Mouse (Mus musculus) adrenal gland, adult (tissue): Measurements from ENCODE around the gene Abcf2.

Source experiments
- DNase-seq, 2 experiments: peaks; one replicate each; pipeline ENCODE4 v3.0.0; 2022 to 2023; ENCODE audit warnings: low spot score in 1 of 2; ENCODE audit not compliant: inconsistent age in 2 of 2

Gene Abcf2

GRCm38 (mm10) chr5:24602751-24603343 is 25.6 kb upstream of the Abcf2 start:
- DNase-seq, result peak; percentile 91 to 96

- peak; percentile 79 to 93 for DNase-seq
These were observed 24.9 kb upstream of the Abcf2 start for GRCm38 (mm10) chr5:24601911-24602750.

GRCm38 (mm10) chr5:24601071-24601835 is 24.0 kb upstream of the Abcf2 start:
- peak in 1 of 2 experiments; percentile 61 for DNase-seq

GRCm38 (mm10) chr5:24600236-24600635 is 23.0 kb upstream of the Abcf2 start:
- no peak for DNase-seq

GRCm38 (mm10) chr5:24599137-24599536 is 21.9 kb upstream of the Abcf2 start:
- DNase-seq, result no peak

- peak; percentile 61 to 89 for DNase-seq
These were observed 21.3 kb upstream of the Abcf2 start for GRCm38 (mm10) chr5:24598570-24599006.

- peak in 1 of 2 experiments; percentile 57 for DNase-seq
These were observed 20.8 kb upstream of the Abcf2 start for GRCm38 (mm10) chr5:24597901-24598569.

GRCm38 (mm10) chr5:24597221-24597728 is 20.0 kb upstream of the Abcf2 start:
- DNase-seq, result peak; percentile 80 to 94

GRCm38 (mm10) chr5:24596519-24597171 is 19.4 kb upstream of the Abcf2 start:
- DNase-seq, result peak; percentile 49 to 73

GRCm38 (mm10) chr5:24595786-24596380 is 18.6 kb upstream of the Abcf2 start:
- DNase-seq, result no peak

GRCm38 (mm10) chr5:24595261-24595660 is 18.0 kb upstream of the Abcf2 start:
- DNase-seq, result no peak

- DNase-seq, result no peak
These were observed 17.1 kb upstream of the Abcf2 start for GRCm38 (mm10) chr5:24594346-24594745.

GRCm38 (mm10) chr5:24593928-24594327 is 16.7 kb upstream of the Abcf2 start:
- no peak for DNase-seq

- DNase-seq, result no peak
These were observed 16.0 kb upstream of the Abcf2 start for GRCm38 (mm10) chr5:24593230-24593629.

GRCm38 (mm10) chr5:24592471-24593160 is 15.3 kb upstream of the Abcf2 start:
- DNase-seq, result peak in 1 of 2 experiments; percentile 55

- no peak for DNase-seq
These were observed 14.7 kb upstream of the Abcf2 start for GRCm38 (mm10) chr5:24591796-24592470.

GRCm38 (mm10) chr5:24591268-24591721 is 14.0 kb upstream of the Abcf2 start:
- DNase-seq, result peak; percentile 80 to 90
